Mouse (Mus musculus): ENCODE measurements around the gene Cdhr2.
A peak's percentile ranks its signal among the peaks of the same experiment; 100 is the strongest.

Cdhr2 gene

GRCm38 (mm10) chr13:54692711-54693557 is 8.3 kb upstream of the Cdhr2 start:
- DNase-seq (ENCODE audit: low spot score), result no peak

GRCm38 (mm10) chr13:54693558-54694347 is 7.5 kb upstream of the Cdhr2 start, which contains the start of gene Rnf44:
Gene Rnf44 (minus strand): TSS chr13:54693907.
- peak; percentile 98 for DNase-seq (ENCODE audit: low spot score)

- no peak for DNase-seq (ENCODE audit: low spot score)
These were observed 6.8 kb upstream of the Cdhr2 start for GRCm38 (mm10) chr13:54694348-54695060.

- DNase-seq (ENCODE audit: low spot score), result no peak
These were observed 5.6 kb upstream of the Cdhr2 start for GRCm38 (mm10) chr13:54695479-54696230.

- DNase-seq (ENCODE audit: low spot score), result no peak
These were observed 1.2 kb downstream of the Cdhr2 start for GRCm38 (mm10) chr13:54702507-54702906.

- no peak for DNase-seq (ENCODE audit: low spot score)
These were observed 3.6 kb downstream of the Cdhr2 start for GRCm38 (mm10) chr13:54704890-54705289.

- no peak for DNase-seq (ENCODE audit: low spot score)
These were observed 9.6 kb downstream of the Cdhr2 start for GRCm38 (mm10) chr13:54710866-54711265.

- DNase-seq (ENCODE audit: low spot score), result no peak
These were observed 13.1 kb downstream of the Cdhr2 start for GRCm38 (mm10) chr13:54714393-54714792.

GRCm38 (mm10) chr13:54714996-54715395 is 13.7 kb downstream of the Cdhr2 start:
- DNase-seq (ENCODE audit: low spot score), result no peak

GRCm38 (mm10) chr13:54716916-54717315 is 15.7 kb downstream of the Cdhr2 start:
- DNase-seq (ENCODE audit: low spot score), result peak; percentile 52

- no peak for DNase-seq (ENCODE audit: low spot score)
These were observed 21.9 kb downstream of the Cdhr2 start for GRCm38 (mm10) chr13:54723143-54723542.

GRCm38 (mm10) chr13:54726131-54726530 is 24.9 kb downstream of the Cdhr2 start:
- DNase-seq (ENCODE audit: low spot score), result no peak

GRCm38 (mm10) chr13:54736931-54737330 is 35.7 kb downstream of the Cdhr2 start:
- no peak for DNase-seq (ENCODE audit: low spot score)

- DNase-seq (ENCODE audit: low spot score), result no peak
These were observed 36.4 kb downstream of the Cdhr2 start for GRCm38 (mm10) chr13:54737488-54738212.

- no peak for DNase-seq (ENCODE audit: low spot score)
These were observed 36.9 kb downstream of the Cdhr2 start for GRCm38 (mm10) chr13:54738213-54738601.

GRCm38 (mm10) chr13:54746110-54746509 is 44.8 kb downstream of the Cdhr2 start:
- no peak for DNase-seq (ENCODE audit: low spot score)

GRCm38 (mm10) chr13:54746896-54747295 is 45.6 kb downstream of the Cdhr2 start:
- no peak for DNase-seq (ENCODE audit: low spot score)

- no peak for DNase-seq (ENCODE audit: low spot score)
These were observed 46.9 kb downstream of the Cdhr2 start for GRCm38 (mm10) chr13:54748190-54748589.

- DNase-seq (ENCODE audit: low spot score), result no peak
These were observed 47.4 kb downstream of the Cdhr2 start for GRCm38 (mm10) chr13:54748721-54749060.

GRCm38 (mm10) chr13:54749061-54749863 is 48.0 kb downstream of the Cdhr2 start:
- DNase-seq (ENCODE audit: low spot score), result no peak
